Mouse (Mus musculus): Measurements from ENCODE around the gene Gm11027.

DNA sequence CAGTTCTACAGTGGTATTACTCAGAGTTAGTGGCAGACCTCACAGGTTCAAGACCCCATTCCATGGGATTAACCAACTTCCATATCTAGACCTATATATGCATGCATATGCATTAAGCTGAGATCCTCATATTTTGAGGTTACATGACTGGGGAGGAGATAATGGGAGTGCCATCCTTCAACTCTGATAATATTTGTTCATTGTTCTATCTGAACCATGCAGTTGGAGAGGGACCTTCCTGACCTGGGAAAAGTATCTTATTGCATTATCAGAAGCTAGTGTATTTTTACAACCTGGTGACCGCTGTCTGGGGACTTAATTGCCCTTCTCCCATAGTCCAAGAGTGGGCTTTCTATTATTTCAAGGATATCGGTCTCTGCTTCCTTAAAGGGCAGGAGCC lies 33.4 kb downstream of the Gm11027 start:
- TF ChIP-seq CTCF (conservative IDR thresholded peaks at IDR 0.05; ENCODE audit: insufficient read depth, insufficient read length, low read depth, low read length), result no peak
- TF ChIP-seq POLR2A (IDR thresholded peaks at IDR 0.05; ENCODE audit: low read depth, low read length), result no peak

All from kidney, adult 2 months (tissue).